Mouse (Mus musculus) cortical plate, adult 2 months (tissue): ENCODE data around the gene Dnajc9. TPM values are rescaled to one million over a fixed set of nuclear protein-coding genes. Genes with fewer than 3 reads are reported as not detected.

ENCODE experiments used
- H3K27ac ChIP-seq: fragments of 200-500 bp; 2 replicates; pipeline ENCODE4 v1.5.1; 2012; ENCODE audit warnings: low read length, control low read depth, inconsistent platforms; ENCODE audit not compliant: insufficient read depth
- H3K4me1 ChIP-seq: fragments of 200-500 bp; 2 replicates; pipeline ENCODE4 v1.6.1; 2011; ENCODE audit warnings: low read length; ENCODE audit not compliant: control insufficient read depth, insufficient read depth
- H3K4me3 ChIP-seq: fragments of 200-500 bp; 2 replicates; pipeline ENCODE4 v1.5.1; 2011; ENCODE audit warnings: mild to moderate bottlenecking, low read length, control low read depth; ENCODE audit not compliant: insufficient read depth
- CTCF ChIP-seq: fragments of 200-500 bp; IDR thresholded peaks from 2 replicates; pipeline ENCODE4 v1.5.1; 2011; ENCODE audit warnings: mild to moderate bottlenecking, control low read depth, low read length; ENCODE audit not compliant: insufficient read depth; ENCODE audit errors: extremely low read depth
- POLR2A ChIP-seq: fragments of 200-500 bp; IDR thresholded peaks from 2 replicates; pipeline ENCODE4 v1.6.1; 2011; ENCODE audit warnings: mild to moderate bottlenecking, low read length, control low read depth; ENCODE audit not compliant: insufficient read depth; ENCODE audit errors: extremely low read depth
- polyA plus RNA-seq: library from polyadenylated mRNA; depleted of rRNA; stranded (reverse); fragments of >200 nt; gene quantifications from 2 replicates; pipeline ENCODE4 v1.2.3, GENCODE M21; 2012; rRNA removed

Dnajc9 gene
- 37.0 and 37.2 TPM in 2 replicates for polyA plus RNA-seq

DNA sequence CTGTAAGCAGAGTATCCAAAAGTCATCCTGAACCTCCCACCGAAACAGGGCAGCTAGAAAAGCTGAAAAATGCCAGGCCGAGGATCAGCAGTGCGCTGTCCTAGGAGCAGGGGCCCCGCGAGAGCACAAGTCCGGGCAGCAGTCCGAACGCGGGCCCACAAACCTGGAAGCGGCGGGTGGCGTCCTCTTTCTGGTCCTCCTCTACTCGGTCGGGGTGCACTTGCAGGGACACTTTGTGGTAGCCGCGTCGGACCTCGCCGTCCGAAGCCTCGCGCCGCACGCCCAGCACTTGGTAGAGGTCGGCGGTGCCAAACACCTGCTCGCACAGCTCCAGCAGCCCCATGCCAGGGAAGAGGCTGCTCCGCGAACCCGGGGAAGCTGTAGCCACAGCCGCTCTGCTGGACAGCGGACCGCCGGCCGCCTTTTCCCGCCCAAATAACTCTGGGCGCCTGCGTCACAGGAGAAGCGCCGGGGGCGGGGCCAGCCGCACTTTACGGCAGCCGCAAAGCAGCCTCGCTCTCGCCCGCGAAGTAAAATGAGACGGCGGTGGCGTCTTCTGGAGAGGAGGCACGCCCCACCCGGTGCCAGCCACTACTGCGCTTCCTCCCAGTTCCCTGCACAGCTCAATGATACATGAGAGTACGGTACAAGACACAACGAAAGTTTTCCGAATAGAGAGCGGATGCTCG is at the start of gene Dnajc9:
Dnajc9 (minus strand) TSS at position 470 of the 689 bp plus-strand sequence.
- no peak within 1 kb of the TSS for H3K27ac ChIP-seq
- TF ChIP-seq CTCF (no peak), POLR2A (peak; percentile 83)
- H3K4me3 ChIP-seq = peak within 1 kb of the TSS; percentile 44
- H3K4me1 ChIP-seq = peaks cover 3% of the 10 kb centered on the region

DNA sequence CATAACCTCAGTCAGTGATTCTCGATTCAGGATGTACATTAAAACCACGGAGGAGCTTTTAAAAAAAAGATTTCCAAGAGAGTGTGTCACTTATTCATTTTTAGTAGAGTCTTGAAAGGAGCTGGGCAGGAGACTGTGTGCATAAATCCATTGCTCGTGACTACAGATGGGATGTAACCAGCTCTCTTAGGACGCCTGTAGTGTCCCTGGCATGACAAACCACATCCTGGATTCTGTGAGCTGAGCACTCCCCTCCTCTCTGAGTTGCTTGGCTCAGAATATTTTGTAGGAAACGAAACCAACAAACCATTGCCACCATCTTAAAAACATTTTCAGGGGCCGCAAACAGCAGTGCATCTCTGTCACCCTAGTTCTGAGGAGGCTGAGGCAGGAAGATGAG is 48.3 kb upstream of the Dnajc9 start:
- no peak for TF ChIP-seq CTCF
- TF ChIP-seq POLR2A = no peak
- Histone ChIP-seq H3K4me3 (no peak overlapping the region), H3K4me1 (no peaks in the 10 kb centered on the region), H3K27ac (no peak overlapping the region)

DNA sequence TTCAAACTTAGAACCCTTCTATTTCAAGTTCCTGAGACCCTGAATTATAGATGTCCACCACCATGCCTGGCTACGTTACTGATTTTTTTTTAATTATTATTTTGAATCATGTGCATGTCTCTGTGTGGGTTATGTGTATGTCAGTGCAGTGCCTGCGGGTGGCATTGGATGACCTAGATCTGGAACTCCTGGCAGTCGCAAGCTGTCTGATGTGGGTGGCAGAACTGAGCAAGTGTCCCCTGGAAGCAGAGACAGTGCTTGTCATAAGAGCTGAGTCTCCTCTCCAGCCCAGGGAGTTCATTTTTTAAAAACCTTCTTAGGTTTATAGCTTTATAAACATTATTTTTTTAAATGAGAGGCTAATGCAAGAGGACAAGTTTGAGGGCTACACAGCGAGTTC is 43.7 kb upstream of the Dnajc9 start:
- no peak overlapping the region for H3K4me3 ChIP-seq
- H3K4me1 ChIP-seq = no peaks in the 10 kb centered on the region
- no peak overlapping the region for H3K27ac ChIP-seq
- TF ChIP-seq POLR2A (no peak), CTCF (no peak)

DNA sequence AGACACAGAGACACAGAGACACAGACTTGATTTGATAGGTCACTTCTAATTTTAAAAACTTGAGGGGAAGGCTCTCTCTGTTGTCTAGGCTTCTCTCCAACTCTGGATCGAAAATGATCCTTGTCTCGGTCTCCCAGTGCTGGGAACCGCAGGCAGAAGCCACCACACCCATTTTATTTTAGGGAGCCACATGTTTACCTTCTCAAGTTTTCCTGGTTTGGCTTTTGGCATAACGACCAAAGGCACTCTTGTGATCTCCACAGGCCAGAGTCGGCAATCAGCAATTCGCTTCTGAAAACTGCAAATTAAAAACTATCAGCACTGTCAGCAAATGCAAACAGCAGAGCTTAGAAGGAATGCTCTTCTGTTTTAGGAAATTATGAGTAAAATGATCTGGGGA is 43.0 kb upstream of the Dnajc9 start:
- TF ChIP-seq CTCF (no peak), POLR2A (no peak)

DNA sequence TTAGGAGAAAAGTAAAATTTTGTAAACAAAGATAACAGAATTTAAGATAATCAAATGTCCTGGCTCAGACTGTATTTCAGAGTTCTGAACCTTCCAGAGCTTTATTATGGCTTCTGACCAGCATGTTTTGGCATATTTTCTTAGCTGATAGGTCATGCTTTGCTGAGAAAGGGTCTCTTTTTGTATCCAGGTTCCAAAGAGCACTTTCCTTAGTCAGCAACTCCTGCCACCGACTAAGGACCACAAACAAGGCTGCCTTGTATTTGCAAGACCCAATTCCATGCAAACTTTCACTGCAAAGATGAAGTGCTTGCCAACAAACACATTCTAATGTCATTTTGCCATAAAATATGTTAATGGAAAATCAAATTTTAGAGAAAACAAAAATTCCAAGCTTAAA is 41.1 kb upstream of the Dnajc9 start:
- Histone ChIP-seq H3K4me1 (no peaks in the 10 kb centered on the region), H3K27ac (no peak overlapping the region), H3K4me3 (no peak overlapping the region)
- no peak for TF ChIP-seq POLR2A
- TF ChIP-seq CTCF = no peak

More for the DNA sequence above, 43.0 kb upstream of the Dnajc9 start:
- no peak overlapping the region for H3K27ac ChIP-seq
- H3K4me1 ChIP-seq = no peaks in the 10 kb centered on the region
- no peak overlapping the region for H3K4me3 ChIP-seq

DNA sequence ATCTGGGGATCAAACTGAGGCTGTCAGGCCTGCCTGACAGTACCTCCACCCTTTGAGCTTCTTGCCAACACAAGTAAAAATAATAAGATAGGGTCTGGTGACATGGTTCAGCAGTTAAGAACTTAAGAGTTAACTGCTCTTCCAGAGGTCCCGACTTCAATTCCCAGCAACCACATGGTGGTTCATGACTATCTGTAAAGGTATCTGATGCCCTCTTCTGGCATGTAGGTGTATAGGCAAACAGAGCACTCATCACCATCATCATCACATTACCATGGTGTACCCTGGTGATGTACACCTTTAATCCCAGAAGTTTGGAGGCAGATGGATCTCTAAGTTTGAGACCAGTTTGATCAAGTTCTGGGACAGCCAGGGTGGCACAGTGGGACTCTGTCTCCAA is 39.9 kb upstream of the Dnajc9 start:
- no peak overlapping the region for H3K4me3 ChIP-seq
- no peak overlapping the region for H3K27ac ChIP-seq
- TF ChIP-seq POLR2A (no peak), CTCF (no peak)
- H3K4me1 ChIP-seq = no peaks in the 10 kb centered on the region

DNA sequence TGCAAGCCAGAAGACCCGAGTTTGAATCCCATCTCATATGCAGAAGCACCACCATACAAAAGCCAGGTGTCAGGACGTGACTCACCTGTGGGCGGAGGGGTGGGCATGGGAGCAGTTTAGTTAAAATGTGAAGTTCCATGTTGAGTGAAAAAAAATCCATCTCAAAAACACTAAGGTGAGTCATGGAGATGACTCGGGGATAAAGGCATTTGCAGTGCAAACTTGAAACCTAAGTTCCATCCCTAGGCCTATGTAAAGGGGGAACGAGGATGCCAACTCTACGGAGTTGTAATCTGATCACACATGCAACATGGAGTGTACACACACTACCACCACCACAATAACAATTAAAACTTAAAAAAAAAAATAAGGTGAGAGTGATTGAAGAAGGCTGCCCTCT is 34.3 kb upstream of the Dnajc9 start:
- Histone ChIP-seq H3K4me1 (no peaks in the 10 kb centered on the region), H3K4me3 (no peak overlapping the region), H3K27ac (no peak overlapping the region)
- TF ChIP-seq POLR2A (no peak), CTCF (no peak)

DNA sequence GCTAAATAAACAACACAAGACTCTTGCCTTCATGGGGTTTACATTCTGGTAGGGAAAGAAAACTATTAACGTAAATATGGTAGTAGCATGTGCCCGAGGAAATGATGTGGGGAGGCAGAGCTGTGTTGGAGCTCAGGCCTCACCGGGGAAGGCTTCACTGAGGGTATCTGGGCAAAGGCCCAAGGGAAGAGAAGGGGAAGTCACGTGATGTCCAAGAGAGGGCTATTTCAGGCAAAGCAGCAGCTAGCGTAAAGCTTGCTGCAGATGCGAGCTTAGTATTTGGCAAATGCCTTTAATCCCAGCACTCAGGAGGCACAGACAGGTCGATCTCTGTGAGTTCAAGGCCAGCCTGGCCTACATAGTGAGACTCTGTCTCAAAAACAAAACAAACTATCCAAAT is 33.5 kb upstream of the Dnajc9 start:
- no peak overlapping the region for H3K27ac ChIP-seq
- no peak overlapping the region for H3K4me3 ChIP-seq
- H3K4me1 ChIP-seq = no peaks in the 10 kb centered on the region
- no peak for TF ChIP-seq POLR2A
- no peak for TF ChIP-seq CTCF

DNA sequence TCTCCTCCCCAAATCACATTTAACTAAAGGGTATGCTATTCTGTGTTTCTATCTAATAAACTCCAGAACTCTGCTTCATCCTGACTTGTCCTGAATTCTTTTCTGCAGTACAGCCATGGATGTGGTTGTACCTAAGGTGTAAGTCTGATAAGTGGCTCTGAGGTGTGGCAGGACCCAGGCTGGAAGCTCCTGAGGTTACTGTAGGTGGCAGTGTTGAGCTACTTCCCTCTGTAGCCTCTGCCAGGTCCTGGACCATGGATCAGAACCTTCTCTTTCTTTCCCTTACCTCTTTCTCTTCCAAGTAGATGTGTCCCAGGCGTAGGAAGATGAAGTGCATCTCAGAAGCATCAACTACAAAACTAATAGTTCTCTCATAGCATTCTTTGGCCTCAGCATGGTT is 11.4 kb upstream of the Dnajc9 start:
- Histone ChIP-seq H3K27ac (no peak overlapping the region), H3K4me3 (no peak overlapping the region), H3K4me1 (no peaks in the 10 kb centered on the region)
- TF ChIP-seq POLR2A (no peak), CTCF (peak; percentile 54)

DNA sequence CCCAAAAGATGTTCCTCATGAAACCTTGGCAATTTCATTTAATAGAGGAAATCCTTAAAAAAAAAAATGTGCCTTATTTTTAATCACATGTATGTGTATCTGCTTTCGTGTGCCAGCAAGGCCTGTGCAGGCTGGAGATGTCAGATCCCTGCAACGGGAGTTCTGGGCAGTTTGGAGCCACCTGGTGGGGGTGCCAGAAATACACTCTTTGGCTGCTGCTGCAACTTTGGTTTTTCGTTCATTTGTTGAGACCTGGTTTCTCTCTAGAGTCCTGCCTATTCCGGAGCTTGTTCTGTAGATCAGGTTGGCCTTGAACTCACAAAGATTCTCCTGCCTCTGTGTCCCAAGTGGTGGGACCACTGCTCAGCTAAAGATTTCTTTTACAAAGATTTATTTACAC is 10.2 kb upstream of the Dnajc9 start:
- no peaks in the 10 kb centered on the region for H3K4me1 ChIP-seq
- TF ChIP-seq POLR2A (no peak), CTCF (peak; percentile 27; the same call in 1 of the 2 replicates)
- H3K4me3 ChIP-seq = no peak overlapping the region
- H3K27ac ChIP-seq = no peak overlapping the region
